Mouse (Mus musculus) C2C12 (cell line): ENCODE measurements at regions not wholly inside any gene's neighbourhood (a gene's known extent, or its start where the extent isn't known, plus 50 kb on each side); places are given as distances from the start of the nearest gene placed in this dataset.

Experiments
- H3K27me3 ChIP-seq: one replicate; pipeline ENCODE4 v1.6.1; 2011; ENCODE audit not compliant: control insufficient read depth, insufficient read depth, insufficient read length
- H3K36me3 ChIP-seq: one replicate; pipeline ENCODE4 v1.6.1; 2011; ENCODE audit not compliant: control insufficient read depth, insufficient read depth
- H3K4me3 ChIP-seq: one replicate; pipeline ENCODE4 v1.5.1; 2011; ENCODE audit warnings: mild to moderate bottlenecking, control low read depth; ENCODE audit not compliant: poor library complexity, insufficient read depth, severe bottlenecking
- H3K79me2 ChIP-seq: one replicate; pipeline ENCODE4 v1.6.1; 2011; ENCODE audit not compliant: control insufficient read depth, insufficient read depth
- H3K79me3 ChIP-seq: one replicate; pipeline ENCODE4 v1.6.1; 2011; ENCODE audit warnings: low read depth, control low read depth
- H3ac ChIP-seq: one replicate; pipeline ENCODE3; 2011; ENCODE audit warnings: low read depth; ENCODE audit not compliant: control insufficient read depth, insufficient read length
- CEBPB ChIP-seq: IDR thresholded peaks from one replicate; pipeline ENCODE4 v1.6.1; 2011; ENCODE audit warnings: low read depth, mild to moderate bottlenecking, control low read depth, moderate library complexity
- CTCF ChIP-seq: IDR thresholded peaks from one replicate; pipeline ENCODE4 v1.5.1; 2011; ENCODE audit not compliant: control insufficient read depth, insufficient read depth, insufficient read length
- FOSL1 ChIP-seq: IDR thresholded peaks from one replicate; pipeline ENCODE4 v1.8.0; 2011; ENCODE audit warnings: mild to moderate bottlenecking, low read length; ENCODE audit not compliant: poor library complexity, insufficient read depth, severe bottlenecking
- MAX ChIP-seq: IDR thresholded peaks from one replicate; pipeline ENCODE4 v1.6.1; 2011; ENCODE audit warnings: mild to moderate bottlenecking, control low read depth
- MYOD1 ChIP-seq: IDR thresholded peaks from one replicate; pipeline ENCODE4 v1.6.1; 2011; ENCODE audit warnings: low read depth; ENCODE audit not compliant: control insufficient read depth, insufficient read length
- MYOG ChIP-seq: IDR thresholded peaks from one replicate; pipeline ENCODE4 v1.6.1; 2011; ENCODE audit not compliant: control insufficient read depth, insufficient read length; ENCODE audit errors: extremely low read depth
- USF1 ChIP-seq: IDR thresholded peaks from one replicate; pipeline ENCODE4 v1.6.1; 2011; ENCODE audit warnings: low read depth, mild to moderate bottlenecking, control low read depth, moderate library complexity

- no peak overlapping the region for H3ac ChIP-seq
- H3K27me3 ChIP-seq, result peaks cover 47% of the 10 kb centered on the region
- no peaks in the 10 kb centered on the region for H3K36me3 ChIP-seq
- no peak overlapping the region for H3K4me3 ChIP-seq
- H3K79me2 ChIP-seq, result no peaks in the 10 kb centered on the region
- TF ChIP-seq MAX, result no peak
- no peak for TF ChIP-seq CTCF
- no peak for TF ChIP-seq MYOG
- no peak for TF ChIP-seq USF1
- TF ChIP-seq FOSL1, result no peak
- no peak for TF ChIP-seq MYOD1
- no peaks in the 10 kb centered on the region for H3K79me3 ChIP-seq
Measured at GRCm38 (mm10) chr12:112368112-112368511, 121.1 kb upstream of the A530016L24Rik start.

GRCm38 (mm10) chr12:112369581-112370371 lies 119.5 kb upstream of the A530016L24Rik start:
- H3ac ChIP-seq, result no peak overlapping the region
- H3K4me3 ChIP-seq, result no peak overlapping the region
- TF ChIP-seq MAX (no peak), CEBPB (no peak), CTCF (no peak), USF1 (no peak)

GRCm38 (mm10) chr12:112372234-112373050 lies 116.8 kb upstream of the A530016L24Rik start:
- H3K79me3 ChIP-seq, result no peaks in the 10 kb centered on the region
- H3K36me3 ChIP-seq, result no peaks in the 10 kb centered on the region
- no peaks in the 10 kb centered on the region for H3K79me2 ChIP-seq
- peaks cover 88% of the 10 kb centered on the region for H3K27me3 ChIP-seq
- H3ac ChIP-seq, result no peak overlapping the region
- TF ChIP-seq FOSL1 (no peak), USF1 (no peak), MAX (no peak)
- no peak overlapping the region for H3K4me3 ChIP-seq

More at GRCm38 (mm10) chr12:112369581-112370371, 119.5 kb upstream of the A530016L24Rik start:
- Histone ChIP-seq H3K27me3 (peaks cover 62% of the 10 kb centered on the region), H3K36me3 (no peaks in the 10 kb centered on the region), H3K79me3 (no peaks in the 10 kb centered on the region), H3K79me2 (no peaks in the 10 kb centered on the region)

- Histone ChIP-seq H3K79me2 (no peaks in the 10 kb centered on the region), H3K27me3 (peaks cover 94% of the 10 kb centered on the region), H3ac (no peak overlapping the region), H3K36me3 (no peaks in the 10 kb centered on the region), H3K79me3 (no peaks in the 10 kb centered on the region), H3K4me3 (no peak overlapping the region)
- no peak for TF ChIP-seq MAX
- no peak for TF ChIP-seq MYOD1
- no peak for TF ChIP-seq USF1
Measured at GRCm38 (mm10) chr12:112373966-112374365, 115.3 kb upstream of the A530016L24Rik start.

GRCm38 (mm10) chr12:112376236-112376635 lies 113.0 kb upstream of the A530016L24Rik start:
- Histone ChIP-seq H3ac (no peak overlapping the region), H3K79me2 (no peaks in the 10 kb centered on the region), H3K36me3 (no peaks in the 10 kb centered on the region), H3K4me3 (no peak overlapping the region), H3K27me3 (peaks cover 87% of the 10 kb centered on the region), H3K79me3 (no peaks in the 10 kb centered on the region)
- TF ChIP-seq MYOD1 (no peak), CTCF (no peak), MYOG (no peak), MAX (no peak), FOSL1 (no peak), USF1 (no peak), CEBPB (no peak)

GRCm38 (mm10) chr12:112376701-112377100 lies 112.5 kb upstream of the A530016L24Rik start:
- TF ChIP-seq MYOD1 (no peak), MAX (no peak), CTCF (no peak), MYOG (no peak), CEBPB (no peak), USF1 (no peak), FOSL1 (no peak)
- no peak overlapping the region for H3ac ChIP-seq
- no peaks in the 10 kb centered on the region for H3K79me2 ChIP-seq
- no peak overlapping the region for H3K4me3 ChIP-seq
- no peaks in the 10 kb centered on the region for H3K36me3 ChIP-seq
- H3K27me3 ChIP-seq, result peaks cover 87% of the 10 kb centered on the region
- H3K79me3 ChIP-seq, result no peaks in the 10 kb centered on the region
